Mouse (Mus musculus) heart, embryonic 13.5 days (tissue): ENCODE measurements around the gene Spaca5. TPM values are rescaled to one million over a fixed set of nuclear protein-coding genes. Genes with fewer than 3 reads are reported as not detected.

Source experiments
- ATAC-seq: fragments of 200-750 bp; cut with Nextera tagmentation; 2 replicates; pipeline ENCODE4 v1.8.0; 2017; ENCODE audit warnings: moderate TSS enrichment; ENCODE audit not compliant: insufficient number of reproducible peaks, low FRiP score, low TSS enrichment; ENCODE audit errors: extremely low read depth
- H3K27ac ChIP-seq: fragments of 300-500 bp; sonication (generic); replicated peaks from 2 replicates; pipeline ENCODE4 v1.5.1; 2015; ENCODE audit warnings: moderate library complexity, mild to moderate bottlenecking, inconsistent platforms
- H3K27me3 ChIP-seq: fragments of 300-500 bp; sonication (generic); replicated peaks from 2 replicates; pipeline ENCODE4 v1.6.1; 2015; ENCODE audit warnings: mild to moderate bottlenecking, inconsistent platforms
- H3K36me3 ChIP-seq: fragments of 300-500 bp; sonication (generic); 2 replicates; pipeline ENCODE4 v1.6.1; 2015; ENCODE audit warnings: mild to moderate bottlenecking, inconsistent platforms
- H3K4me1 ChIP-seq: fragments of 300-500 bp; sonication (generic); 2 replicates; pipeline ENCODE4 v1.6.1; 2015; ENCODE audit warnings: inconsistent platforms
- H3K4me2 ChIP-seq: fragments of 300-500 bp; sonication (generic); 2 replicates; pipeline ENCODE4 v1.6.1; 2015; ENCODE audit warnings: inconsistent platforms, mild to moderate bottlenecking, moderate library complexity
- H3K4me3 ChIP-seq: fragments of 300-500 bp; sonication (generic); 2 replicates; pipeline ENCODE4 v1.5.1; 2015; ENCODE audit warnings: moderate library complexity, mild to moderate bottlenecking, inconsistent platforms
- H3K9ac ChIP-seq: fragments of 300-500 bp; sonication (generic); 2 replicates; pipeline ENCODE4 v1.6.1; 2015; ENCODE audit warnings: inconsistent platforms, mild to moderate bottlenecking, moderate library complexity
- H3K9me3 ChIP-seq: fragments of 300-500 bp; sonication (generic); 2 replicates; pipeline ENCODE4 v1.6.1; 2016; ENCODE audit warnings: inconsistent platforms
- WGBS: fragments of 180-500 bp; shearing (Covaris S2); methylation state at CpG from one replicate; pipeline ENCODE4 v1.1.7; 2015; ENCODE audit warnings: mixed read lengths; 5-methylcytosine and 5-hydroxymethylcytosine counted together
- polyA plus RNA-seq: library from polyadenylated mRNA; unstranded; fragments of >200 nt; fragmentation: Nextera tagmentation; extraction: Ambion mirVana; gene quantifications from 2 replicates; pipeline ENCODE4 v1.2.1, GENCODE M21; 2015

Spaca5 gene
- not detected in 2 replicates for polyA plus RNA-seq

- ATAC-seq, result no peak
- Histone ChIP-seq H3K27ac (no peak within 1 kb of the TSS), H3K9ac (no peak within 1 kb of the TSS), H3K27me3 (no peaks in the 10 kb centered on the region), H3K4me2 (no peak within 1 kb of the TSS), H3K36me3 (no peaks in the 10 kb centered on the region), H3K9me3 (no peaks in the 10 kb centered on the region), H3K4me1 (no peaks in the 10 kb centered on the region), H3K4me3 (no peak within 1 kb of the TSS)
These were observed at the start of gene Spaca5 for GRCm38 (mm10) chrX:21068106-21068505. Spaca5 (plus strand) TSS chrX:21068406.

GRCm38 (mm10) chrX:21061460-21061859 lies 6.7 kb upstream of the Spaca5 start:
- Histone ChIP-seq H3K4me3 (peak overlapping the region; percentile 62), H3K36me3 (no peaks in the 10 kb centered on the region), H3K4me1 (no peaks in the 10 kb centered on the region), H3K27me3 (no peaks in the 10 kb centered on the region), H3K27ac (no peak overlapping the region), H3K9me3 (no peaks in the 10 kb centered on the region), H3K4me2 (peak overlapping the region; percentile 67), H3K9ac (peak overlapping the region; percentile 79)
- 22% methylated on average over 9 of the region's 9 CpGs for WGBS
- no peak for ATAC-seq

GRCm38 (mm10) chrX:21061866-21062543 lies 6.2 kb upstream of the Spaca5 start, which contains the start of gene Zfp182:
Zfp182 (minus strand) TSS chrX:21062316.
- ATAC-seq, result peak; percentile 66; the same call in 1 of the 2 replicates
- Histone ChIP-seq H3K9me3 (no peaks in the 10 kb centered on the region), H3K4me1 (no peaks in the 10 kb centered on the region), H3K36me3 (no peaks in the 10 kb centered on the region), H3K4me2 (peak within 1 kb of the TSS; percentile 67), H3K27me3 (no peaks in the 10 kb centered on the region), H3K4me3 (peak within 1 kb of the TSS; percentile 62), H3K9ac (peak within 1 kb of the TSS; percentile 79), H3K27ac (no peak within 1 kb of the TSS)
- WGBS, result 11% methylated on average over 25 of the region's 25 CpGs

GRCm38 (mm10) chrX:21062544-21062890 lies 5.7 kb upstream of the Spaca5 start:
- Histone ChIP-seq H3K9ac (no peak overlapping the region), H3K36me3 (no peaks in the 10 kb centered on the region), H3K9me3 (no peaks in the 10 kb centered on the region), H3K27me3 (no peaks in the 10 kb centered on the region), H3K4me3 (peak overlapping the region; percentile 62), H3K4me1 (no peaks in the 10 kb centered on the region), H3K27ac (no peak overlapping the region), H3K4me2 (peak overlapping the region; percentile 67)
- ATAC-seq, result no peak
- 67% methylated on average over 3 of the region's 3 CpGs for WGBS

GRCm38 (mm10) chrX:21088645-21088982 lies 20.4 kb downstream of the Spaca5 start:
- Histone ChIP-seq H3K36me3 (peaks cover 5% of the 10 kb centered on the region), H3K27ac (0 out of 2 replicates have a peak overlapping the region, but pooled peaks have one; percentile 70), H3K9me3 (0 out of 2 replicates have a peak, but pooled peaks cover 1% of the 10 kb centered on the region), H3K4me1 (no peaks in the 10 kb centered on the region), H3K4me2 (peak overlapping the region; percentile 68), H3K4me3 (peak overlapping the region; percentile 58), H3K9ac (peak overlapping the region; percentile 75), H3K27me3 (no peaks in the 10 kb centered on the region)
- 28% methylated on average over 6 of the region's 6 CpGs for WGBS
- ATAC-seq, result no peak

GRCm38 (mm10) chrX:21088983-21089866 lies 21.0 kb downstream of the Spaca5 start, which contains the start of gene Zfp300:
Zfp300 (minus strand) TSS chrX:21089527.
- no peaks in the 10 kb centered on the region for H3K4me1 ChIP-seq

GRCm38 (mm10) chrX:21089867-21090239 lies 21.6 kb downstream of the Spaca5 start:
- ATAC-seq, result no peak
- no peaks in the 10 kb centered on the region for H3K9me3 ChIP-seq
- WGBS, result 51% methylated on average over 7 of the region's 7 CpGs
- H3K4me1 ChIP-seq, result no peaks in the 10 kb centered on the region
- peak overlapping the region; percentile 58 for H3K4me3 ChIP-seq
- no peaks in the 10 kb centered on the region for H3K27me3 ChIP-seq
- no peaks in the 10 kb centered on the region for H3K36me3 ChIP-seq
- peak overlapping the region; percentile 68 for H3K4me2 ChIP-seq
- H3K9ac ChIP-seq, result peak overlapping the region; percentile 75; the same call in 1 of the 2 replicates
- no peak overlapping the region; the same call in 1 of the 2 replicates for H3K27ac ChIP-seq

More at GRCm38 (mm10) chrX:21088983-21089866, 21.0 kb downstream of the Spaca5 start, which contains the start of gene Zfp300:
- Histone ChIP-seq H3K9ac (peak within 1 kb of the TSS; percentile 75), H3K36me3 (no peaks in the 10 kb centered on the region), H3K4me2 (peak within 1 kb of the TSS; percentile 68), H3K9me3 (no peaks in the 10 kb centered on the region), H3K27me3 (no peaks in the 10 kb centered on the region), H3K4me3 (peak within 1 kb of the TSS; percentile 58), H3K27ac (peak within 1 kb of the TSS; percentile 70)
- no peak for ATAC-seq
- 13% methylated on average over 27 of the region's 27 CpGs for WGBS

GRCm38 (mm10) chrX:21115520-21115919 lies 47.3 kb downstream of the Spaca5 start, which contains the start of gene Ssxa1:
Ssxa1 (plus strand) TSS chrX:21115820.
- Histone ChIP-seq H3K9me3 (no peaks in the 10 kb centered on the region), H3K4me2 (no peak within 1 kb of the TSS), H3K4me1 (no peaks in the 10 kb centered on the region), H3K4me3 (no peak within 1 kb of the TSS), H3K27ac (no peak within 1 kb of the TSS), H3K27me3 (no peaks in the 10 kb centered on the region), H3K36me3 (no peaks in the 10 kb centered on the region), H3K9ac (no peak within 1 kb of the TSS)
- no peak for ATAC-seq
- WGBS, result 66% methylated on average over 4 of the region's 4 CpGs

Other genes starting within 250 kb of the Spaca5 start
- 32.4 and 35.9 TPM in 2 replicates for gene Timp1, start 198.2 kb upstream of the Spaca5 start, polyA plus RNA-seq
- gene Syn1, start 147.4 kb upstream of the Spaca5 start, polyA plus RNA-seq, result 0.05 and 0.15 TPM in 2 replicates
- 2.5 and 3.8 TPM in 2 replicates for gene Cfp, start 136.9 kb upstream of the Spaca5 start, polyA plus RNA-seq
- gene Elk1, start 117.8 kb upstream of the Spaca5 start, polyA plus RNA-seq, result 9.9 and 11.1 TPM in 2 replicates
- 46.6 and 56.5 TPM in 2 replicates for gene Uxt, start 106.4 kb upstream of the Spaca5 start, polyA plus RNA-seq
- 3.3 and 3.5 TPM in 2 replicates for gene Zfp182, start 6.1 kb upstream of the Spaca5 start, polyA plus RNA-seq
- 0.60 and 1.2 TPM in 2 replicates for gene Zfp300, start 21.1 kb downstream of the Spaca5 start, polyA plus RNA-seq
- not detected in 2 replicates for gene Ssxa1, start 47.4 kb downstream of the Spaca5 start, polyA plus RNA-seq
- gene Gm21876, start 107.2 kb downstream of the Spaca5 start, polyA plus RNA-seq, result not detected in 2 replicates